In genomic region chr11:119831682-119832081, GRCm38 (mm10) we compare ENCODE assay signal across 18 mouse cellular contexts.
A peak's percentile ranks its signal among the peaks of the same experiment; 100 is the strongest.
DNase-seq lines count a peak whose midpoint lies in the region; ATAC-seq and TF ChIP-seq lines count a peak whose summit lies in the region.
"Had no signal": no experiment of that assay in that cellular context is flagged by ENCODE, and none has a peak within 500 bp of the region (broad histone marks: within the 10 kb centered on the region; RNA-seq: fewer than 3 reads in every experiment).

No protein-coding gene starts in this region.

- peaks cover 31% of the 10 kb centered on the region for H3K36me3 ChIP-seq in hindbrain, embryonic 10.5 days
- H3K36me3 ChIP-seq in hindbrain, embryonic 16.5 days (ENCODE audit: control insufficient read depth, insufficient read depth, low read length), result peaks cover 10% of the 10 kb centered on the region
- H3K36me3 ChIP-seq in midbrain, embryonic 11.5 days (ENCODE audit: control insufficient read depth, insufficient read depth, low read length), result no peaks in the 10 kb centered on the region
- H3K36me3 ChIP-seq in midbrain, embryonic 14.5 days (ENCODE audit: control insufficient read depth, insufficient read depth, low read length), result peaks cover 12% of the 10 kb centered on the region
- peaks cover 17% of the 10 kb centered on the region for H3K36me3 ChIP-seq in myocyte (ENCODE audit: control insufficient read depth, insufficient read depth)

- no peaks in the 10 kb centered on the region for H3K27me3 ChIP-seq in hindbrain, embryonic 10.5 days (ENCODE audit: insufficient read depth, poor library complexity, severe bottlenecking)
- no peaks in the 10 kb centered on the region for H3K27me3 ChIP-seq in hindbrain, embryonic 16.5 days (replicated peaks; ENCODE audit: control insufficient read depth, insufficient read depth, low read length)
- no peaks in the 10 kb centered on the region for H3K27me3 ChIP-seq in midbrain, embryonic 11.5 days (ENCODE audit: control insufficient read depth, insufficient read depth, low read length)
- no peaks in the 10 kb centered on the region for H3K27me3 ChIP-seq in midbrain, embryonic 14.5 days (ENCODE audit: control insufficient read depth, insufficient read depth, low read length)
- no peaks in the 10 kb centered on the region for H3K27me3 ChIP-seq in myocyte (ENCODE audit: control insufficient read depth, insufficient read depth, insufficient read length)
- H3K27me3 ChIP-seq: heart, embryonic 12.5 days; hindbrain, embryonic 15.5 days had no signal

- peak overlapping the region; percentile 36 for H3K27ac ChIP-seq in hindbrain, embryonic 10.5 days
- H3K27ac ChIP-seq in hindbrain, embryonic 16.5 days (ENCODE audit: low read depth, low read length), result no peak overlapping the region
- H3K27ac ChIP-seq in midbrain, embryonic 11.5 days (ENCODE audit: low read depth, low read length), result no peak overlapping the region
- H3K27ac ChIP-seq in midbrain, embryonic 14.5 days (replicated peaks; ENCODE audit: low read depth, low read length), result no peak overlapping the region
- H3K27ac ChIP-seq: embryonic facial prominence, embryonic 10.5 days; hindbrain, embryonic 15.5 days had no signal

- no peak overlapping the region for H3K9ac ChIP-seq in hindbrain, embryonic 16.5 days (ENCODE audit: low read depth, low read length)
- no peak overlapping the region for H3K9ac ChIP-seq in midbrain, embryonic 11.5 days (ENCODE audit: low read length)
- H3K9ac ChIP-seq in midbrain, embryonic 14.5 days (replicated peaks; ENCODE audit: low read length), result no peak overlapping the region
- H3K9ac ChIP-seq: forebrain, postnatal 0 days; heart, embryonic 12.5 days; hindbrain, embryonic 15.5 days had no signal

- H3K9me3 ChIP-seq in hindbrain, embryonic 10.5 days, result no peaks in the 10 kb centered on the region
- no peaks in the 10 kb centered on the region for H3K9me3 ChIP-seq in hindbrain, embryonic 16.5 days (ENCODE audit: control insufficient read depth, low read length)
- no peaks in the 10 kb centered on the region for H3K9me3 ChIP-seq in midbrain, embryonic 11.5 days (ENCODE audit: control insufficient read depth, low read length)
- H3K9me3 ChIP-seq in midbrain, embryonic 14.5 days (ENCODE audit: control insufficient read depth, low read length), result no peaks in the 10 kb centered on the region
- H3K9me3 ChIP-seq: embryonic facial prominence, embryonic 10.5 days; heart, embryonic 12.5 days; hindbrain, embryonic 15.5 days had no signal

- DNase-seq in hindbrain, embryonic 10.5 days (ENCODE audit: low spot score), result peak; percentile 25
- peak; percentile 57 for DNase-seq in midbrain, embryonic 11.5 days (ENCODE audit: low spot score, missing footprints)
- DNase-seq in midbrain, embryonic 14.5 days, result no peak
- peak; percentile 39 for DNase-seq in embryo, embryonic 11 days
- no peak for DNase-seq in right cerebral cortex, adult 18-20 months
- no peak for DNase-seq in MN1 (ENCODE audit: low spot score)
- DNase-seq: adrenal gland, adult 8-10 months; adrenal gland, postnatal 36 days; cerebellum, adult 2 months; cerebellum, postnatal 10 days; forebrain, postnatal 0 days; gastrocnemius, postnatal 14 days had no signal

- no peak overlapping the region for H3K4me2 ChIP-seq in hindbrain, embryonic 16.5 days (ENCODE audit: low read length)
- H3K4me2 ChIP-seq in midbrain, embryonic 11.5 days, result no peak overlapping the region
- no peak overlapping the region for H3K4me2 ChIP-seq in midbrain, embryonic 14.5 days (ENCODE audit: low read length)
- H3K4me2 ChIP-seq in myocyte (ENCODE audit: low read depth), result no peak overlapping the region
- H3K4me2 ChIP-seq: heart, embryonic 12.5 days; hindbrain, embryonic 15.5 days had no signal

- ATAC-seq in hindbrain, embryonic 16.5 days, result no peak
- ATAC-seq in midbrain, embryonic 11.5 days (ENCODE audit: low FRiP score), result 0 out of 2 replicates have a peak, but pooled peaks have one; percentile 48
- no peak for ATAC-seq in midbrain, embryonic 14.5 days (ENCODE audit: low FRiP score, low TSS enrichment)
- ATAC-seq: forebrain, postnatal 0 days; inflammation-experienced regulatory T-cells, adult 6 months had no signal

- H3K79me2 ChIP-seq in myocyte (ENCODE audit: control insufficient read depth, insufficient read depth), result no peaks in the 10 kb centered on the region

- no peak overlapping the region for H3K4me3 ChIP-seq in hindbrain, embryonic 10.5 days
- no peak overlapping the region for H3K4me3 ChIP-seq in hindbrain, embryonic 16.5 days (ENCODE audit: low read length)
- no peak overlapping the region for H3K4me3 ChIP-seq in midbrain, embryonic 11.5 days (ENCODE audit: low read depth, low read length)
- H3K4me3 ChIP-seq in midbrain, embryonic 14.5 days (replicated peaks; ENCODE audit: low read depth, low read length), result no peak overlapping the region
- no peak overlapping the region for H3K4me3 ChIP-seq in myocyte
- H3K4me3 ChIP-seq: embryonic facial prominence, embryonic 10.5 days; heart, embryonic 12.5 days; hindbrain, embryonic 15.5 days had no signal

- H3K4me1 ChIP-seq in hindbrain, embryonic 10.5 days (replicated peaks), result peaks cover 31% of the 10 kb centered on the region
- no peaks in the 10 kb centered on the region for H3K4me1 ChIP-seq in hindbrain, embryonic 16.5 days (ENCODE audit: control insufficient read depth, insufficient read depth, low read depth, low read length)
- H3K4me1 ChIP-seq in midbrain, embryonic 11.5 days (ENCODE audit: control insufficient read depth, insufficient read depth, low read length), result 0 out of 2 replicates have a peak, but pooled peaks cover 5% of the 10 kb centered on the region
- H3K4me1 ChIP-seq in midbrain, embryonic 14.5 days (ENCODE audit: control insufficient read depth, insufficient read depth, low read length), result 0 out of 2 replicates have a peak, but pooled peaks cover 3% of the 10 kb centered on the region

- no peak for TF ChIP-seq POLR2A in myocyte (IDR thresholded peaks at IDR 0.05; ENCODE audit: insufficient read length, low read depth)

- H3ac ChIP-seq in myocyte (ENCODE audit: control insufficient read depth, insufficient read length), result no peak overlapping the region

- 51% methylated on average over 7 of the region's 7 CpGs for WGBS in hindbrain, embryonic 10.5 days
- WGBS in hindbrain, embryonic 16.5 days, result 31% methylated on average over 7 of the region's 7 CpGs
- 52% methylated on average over 7 of the region's 7 CpGs for WGBS in midbrain, embryonic 11.5 days
- WGBS in midbrain, embryonic 14.5 days, result 37% methylated on average over 7 of the region's 7 CpGs

TF ChIP-seq in myocyte, 11 proteins besides CTCF, POLR2A, EP300 and RAD21:
- TF ChIP-seq CEBPB (IDR thresholded peaks at IDR 0.05; ENCODE audit: insufficient read depth, poor library complexity, severe bottlenecking), result no peak
- no peak for TF ChIP-seq TCF12 (IDR thresholded peaks at IDR 0.05; ENCODE audit: insufficient read depth, poor library complexity, severe bottlenecking)
- no peak for TF ChIP-seq E2F4 (IDR thresholded peaks at IDR 0.05; ENCODE audit: insufficient read depth)
- no peak for TF ChIP-seq MYOD1 (IDR thresholded peaks at IDR 0.05; ENCODE audit: control insufficient read depth in 1 of 3, insufficient read length in 2 of 3, low read depth in 2 of 3)
- TF ChIP-seq POLR2AphosphoS2 (IDR thresholded peaks at IDR 0.05; ENCODE audit: insufficient read length, low read depth), result peak; percentile 31
- no peak for TF ChIP-seq SRF (IDR thresholded peaks at IDR 0.05; ENCODE audit: control insufficient read depth, insufficient read length, low read depth)
- TF ChIP-seq REST (IDR thresholded peaks at IDR 0.05; ENCODE audit: insufficient read depth, insufficient read length), result no peak

Comparison
In these comparisons a context has a peak if more than half of its experiments do, and no peak if none do; other contexts are left out.
1. DNase-seq: peak in hindbrain, embryonic 10.5 days (single experiment), midbrain, embryonic 11.5 days (single experiment) and embryo, embryonic 11 days (single experiment); none in midbrain, embryonic 14.5 days (single experiment), right cerebral cortex, adult 18-20 months (single experiment) and MN1 (single experiment).